Mouse (Mus musculus) limb, embryonic 11.5 days (tissue): ENCODE measurements at regions not wholly inside any gene's neighbourhood (a gene's known extent, or its start where the extent isn't known, plus 50 kb on each side); places are given as distances from the start of the nearest gene placed in this dataset.

Experiments
- ATAC-seq: fragments of 200-750 bp; cut with Nextera tagmentation; 2 replicates; pipeline ENCODE4 v1.8.0; 2017; ENCODE audit warnings: low read depth; ENCODE audit not compliant: insufficient number of reproducible peaks, low FRiP score, low TSS enrichment
- DNase-seq: peaks from one replicate; pipeline ENCODE4 v3.0.0-alpha.2; 2015; ENCODE audit warnings: low spot score
- H3K27ac ChIP-seq: fragments of 300-500 bp; sonication (generic); replicated peaks from 2 replicates; pipeline ENCODE4 v1.5.1; 2014; ENCODE audit warnings: low read depth, mild to moderate bottlenecking, low read length
- H3K27me3 ChIP-seq: fragments of 300-500 bp; sonication (generic); 2 replicates; pipeline ENCODE4 v1.6.1; 2014; ENCODE audit warnings: mild to moderate bottlenecking, low read length, mixed read lengths; ENCODE audit not compliant: control insufficient read depth, insufficient read depth
- H3K36me3 ChIP-seq: fragments of 300-500 bp; sonication (generic); 2 replicates; pipeline ENCODE4 v1.6.1; 2014; ENCODE audit warnings: mild to moderate bottlenecking, low read length, moderate library complexity, mixed read lengths; ENCODE audit not compliant: control insufficient read depth, insufficient read depth
- H3K4me1 ChIP-seq: fragments of 300-500 bp; sonication (generic); 2 replicates; pipeline ENCODE4 v1.6.1; 2014; ENCODE audit warnings: low read length, mixed read lengths; ENCODE audit not compliant: control insufficient read depth, insufficient read depth
- H3K4me2 ChIP-seq: fragments of 300-500 bp; sonication (generic); 2 replicates; pipeline ENCODE4 v1.6.1; 2014; ENCODE audit warnings: low read depth, mild to moderate bottlenecking, moderate library complexity; ENCODE audit not compliant: severe bottlenecking
- H3K4me3 ChIP-seq: fragments of 300-500 bp; sonication (generic); 2 replicates; pipeline ENCODE4 v1.5.1; 2014; ENCODE audit warnings: low read depth, low read length
- H3K9ac ChIP-seq: fragments of 300-500 bp; sonication (generic); 2 replicates; pipeline ENCODE4 v1.6.1; 2014; ENCODE audit warnings: mild to moderate bottlenecking, low read length
- H3K9me3 ChIP-seq: fragments of 300-500 bp; sonication (generic); 2 replicates; pipeline ENCODE4 v1.6.1; 2016; ENCODE audit warnings: low read length; ENCODE audit not compliant: control insufficient read depth
- WGBS: fragments of 180-500 bp; shearing (Covaris S2); extraction: QIAGEN DNeasy Blood & Tissue Kit; methylation state at CpG from one replicate; pipeline ENCODE4 v1.1.7; 2014; 5-methylcytosine and 5-hydroxymethylcytosine counted together

GRCm38 (mm10) chr2:180398481-180398754 lies 57.6 kb upstream of the Slco4a1 start:
- Histone ChIP-seq H3K4me1 (no peaks in the 10 kb centered on the region), H3K27ac (no peak overlapping the region), H3K9ac (no peak overlapping the region), H3K4me2 (no peak overlapping the region), H3K27me3 (no peaks in the 10 kb centered on the region), H3K36me3 (no peaks in the 10 kb centered on the region), H3K4me3 (no peak overlapping the region), H3K9me3 (no peaks in the 10 kb centered on the region)
- no peak for ATAC-seq
- no peak for DNase-seq
- WGBS: 83% methylated on average over 4 of the region's 4 CpGs

DNA sequence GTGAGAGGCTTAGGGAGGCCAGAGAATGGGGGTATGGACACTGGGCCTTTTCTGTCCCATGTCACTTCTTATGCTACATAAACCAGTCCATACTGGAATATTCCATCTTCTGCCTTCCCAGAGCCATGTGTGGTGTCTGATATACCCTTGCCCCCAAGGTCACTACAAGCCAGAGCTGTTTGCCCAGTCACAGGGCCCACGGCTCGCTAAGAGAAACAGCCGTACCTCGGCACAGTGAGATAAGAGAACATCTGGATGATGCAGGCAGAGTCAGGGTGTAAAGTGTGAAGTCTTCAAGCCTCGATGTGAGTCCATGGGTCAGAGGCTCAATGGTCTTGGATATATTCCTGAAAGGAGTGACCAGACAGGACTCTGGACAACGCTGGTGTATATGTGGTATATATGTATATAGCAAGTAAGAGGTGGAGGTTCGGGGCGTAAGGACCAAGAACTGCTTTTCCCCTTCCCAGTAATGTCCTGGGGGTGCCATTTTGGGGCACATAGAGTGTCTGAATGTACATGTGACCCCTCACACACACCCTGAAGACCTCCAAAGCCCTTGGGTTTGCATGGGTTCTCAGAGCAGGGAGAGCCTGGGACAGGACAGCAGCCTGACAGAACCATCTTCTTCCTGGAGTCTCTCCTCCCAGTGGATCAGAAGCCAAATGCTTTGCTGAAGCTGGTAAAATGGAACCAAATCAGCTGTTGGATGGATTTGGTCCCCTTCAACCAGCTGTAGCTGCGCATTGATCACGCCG lies 58.1 kb upstream of the Slco4a1 start:
- Histone ChIP-seq H3K27ac (no peak overlapping the region), H3K27me3 (no peaks in the 10 kb centered on the region), H3K9me3 (no peaks in the 10 kb centered on the region), H3K4me3 (no peak overlapping the region), H3K4me1 (no peaks in the 10 kb centered on the region), H3K9ac (no peak overlapping the region), H3K36me3 (no peaks in the 10 kb centered on the region), H3K4me2 (no peak overlapping the region)
- ATAC-seq (no peak), DNase-seq (no peak)
- WGBS: 81% methylated on average over 11 of the region's 11 CpGs

GRCm38 (mm10) chr2:180396664-180397377 lies 59.2 kb upstream of the Slco4a1 start:
- no peaks in the 10 kb centered on the region for H3K9me3 ChIP-seq
- DNase-seq (no peak), ATAC-seq (no peak)
- no peak overlapping the region for H3K9ac ChIP-seq
- no peak overlapping the region for H3K27ac ChIP-seq
- WGBS: 75% methylated on average over 4 of the region's 4 CpGs
- no peak overlapping the region for H3K4me3 ChIP-seq
- H3K4me1 ChIP-seq: no peaks in the 10 kb centered on the region
- no peaks in the 10 kb centered on the region for H3K27me3 ChIP-seq
- no peak overlapping the region for H3K4me2 ChIP-seq
- no peaks in the 10 kb centered on the region for H3K36me3 ChIP-seq

DNA sequence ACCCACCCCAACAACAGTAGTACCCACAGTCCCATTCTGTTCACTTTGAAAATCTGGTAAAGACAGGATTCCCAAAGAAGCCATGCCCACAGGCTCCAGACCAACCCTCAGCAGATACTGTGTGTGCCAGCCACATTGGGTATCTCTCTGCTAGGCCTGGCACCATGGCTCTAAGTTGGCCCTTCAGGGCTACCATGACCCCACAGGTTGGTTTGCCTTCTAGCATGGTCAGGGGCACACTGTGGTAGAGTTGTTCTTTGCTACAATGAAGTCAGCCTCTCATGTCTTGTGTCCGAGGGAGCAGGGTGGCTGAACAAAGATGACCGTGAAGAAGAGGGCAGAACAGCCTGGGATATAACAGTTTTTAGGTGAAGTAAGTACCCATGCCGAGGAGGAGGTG lies 59.8 kb upstream of the Slco4a1 start:
- no peak for ATAC-seq
- Histone ChIP-seq H3K4me2 (no peak overlapping the region), H3K9me3 (no peaks in the 10 kb centered on the region), H3K4me1 (no peaks in the 10 kb centered on the region), H3K4me3 (no peak overlapping the region), H3K27me3 (no peaks in the 10 kb centered on the region), H3K36me3 (no peaks in the 10 kb centered on the region), H3K9ac (no peak overlapping the region), H3K27ac (no peak overlapping the region)
- 81% methylated on average over 3 of the region's 3 CpGs for WGBS
- no peak for DNase-seq

GRCm38 (mm10) chr2:180395279-180396034 lies 60.6 kb upstream of the Slco4a1 start:
- H3K27ac ChIP-seq: no peak overlapping the region
- H3K9ac ChIP-seq: no peak overlapping the region
- H3K36me3 ChIP-seq: no peaks in the 10 kb centered on the region
- H3K27me3 ChIP-seq: 0 out of 2 replicates have a peak, but pooled peaks cover 3% of the 10 kb centered on the region
- DNase-seq (no peak), ATAC-seq (no peak)
- H3K4me1 ChIP-seq: no peaks in the 10 kb centered on the region
- WGBS: 57% methylated on average over 11 of the region's 11 CpGs
- no peak overlapping the region for H3K4me2 ChIP-seq
- H3K4me3 ChIP-seq: no peak overlapping the region
- no peaks in the 10 kb centered on the region for H3K9me3 ChIP-seq

- Histone ChIP-seq H3K9me3 (no peaks in the 10 kb centered on the region), H3K36me3 (no peaks in the 10 kb centered on the region), H3K4me1 (no peaks in the 10 kb centered on the region), H3K27ac (no peak overlapping the region), H3K27me3 (peaks cover 10% of the 10 kb centered on the region; the same call in 1 of the 2 replicates), H3K9ac (no peak overlapping the region), H3K4me3 (no peak overlapping the region), H3K4me2 (no peak overlapping the region)
- WGBS: 71% methylated on average over 16 of the region's 16 CpGs
- DNase-seq (no peak), ATAC-seq (no peak)
Measured at GRCm38 (mm10) chr2:180392846-180393700, 58.6 kb upstream of the Gata5 start.

GRCm38 (mm10) chr2:180392298-180392697 lies 57.8 kb upstream of the Gata5 start:
- Histone ChIP-seq H3K4me1 (no peaks in the 10 kb centered on the region), H3K27ac (no peak overlapping the region), H3K27me3 (peaks cover 11% of the 10 kb centered on the region), H3K9ac (no peak overlapping the region), H3K4me3 (no peak overlapping the region), H3K4me2 (no peak overlapping the region), H3K9me3 (no peaks in the 10 kb centered on the region), H3K36me3 (no peaks in the 10 kb centered on the region)
- 95% methylated on average over 6 of the region's 6 CpGs for WGBS
- DNase-seq: no peak
- ATAC-seq: no peak

GRCm38 (mm10) chr2:180391349-180391748 lies 56.9 kb upstream of the Gata5 start:
- ATAC-seq: no peak
- H3K4me1 ChIP-seq: peaks cover 1% of the 10 kb centered on the region; the same call in 1 of the 2 replicates
- no peaks in the 10 kb centered on the region for H3K9me3 ChIP-seq
- WGBS: 81% methylated on average over 3 of the region's 3 CpGs
- H3K36me3 ChIP-seq: no peaks in the 10 kb centered on the region
- no peak overlapping the region for H3K4me2 ChIP-seq
- H3K9ac ChIP-seq: no peak overlapping the region
- H3K4me3 ChIP-seq: no peak overlapping the region
- no peak overlapping the region for H3K27ac ChIP-seq
- no peak for DNase-seq
- peaks cover 21% of the 10 kb centered on the region for H3K27me3 ChIP-seq
